Mouse (Mus musculus) heart, postnatal 25 days (tissue): ENCODE results near the gene Plekhg1. TPM values are rescaled to one million over a fixed set of nuclear protein-coding genes. Genes with fewer than 3 reads are reported as not detected.

Experiments
- DNase-seq: peaks from one replicate; pipeline ENCODE4 v3.0.0; 2022; ENCODE audit warnings: low spot score
- intact Hi-C: fragments of 180-260 bp; cut with DNase I; formaldehyde crosslinking; loops from one replicate; pipeline ENCODE4 v1.15.1; 2025
- total RNA-seq, 2 experiments: library from RNA; stranded (reverse); gene quantifications; 2 replicates each; pipeline ENCODE4 v1.2.3; 2021

Gene Plekhg1
- total RNA-seq, 2 experiments from 2014 or later, result 9.0 to 9.6 TPM

GRCm38 (mm10) chr10:3939895-3940595 is 199.9 kb downstream of the Plekhg1 start:
- DNase-seq, result no peak
- intact Hi-C loops, result loop anchor here (2.0 to 5.0 kb wide), 4 partner anchors 133 to 608 kb away; no protein-coding TSS in a partner anchor

- DNase-seq, result no peak
- intact Hi-C loops, result loop anchor here (2.0 to 5.0 kb wide), 4 partner anchors 134 to 608 kb away; no protein-coding TSS in a partner anchor
These were observed 200.4 kb downstream of the Plekhg1 start for GRCm38 (mm10) chr10:3940596-3940975.

DNA sequence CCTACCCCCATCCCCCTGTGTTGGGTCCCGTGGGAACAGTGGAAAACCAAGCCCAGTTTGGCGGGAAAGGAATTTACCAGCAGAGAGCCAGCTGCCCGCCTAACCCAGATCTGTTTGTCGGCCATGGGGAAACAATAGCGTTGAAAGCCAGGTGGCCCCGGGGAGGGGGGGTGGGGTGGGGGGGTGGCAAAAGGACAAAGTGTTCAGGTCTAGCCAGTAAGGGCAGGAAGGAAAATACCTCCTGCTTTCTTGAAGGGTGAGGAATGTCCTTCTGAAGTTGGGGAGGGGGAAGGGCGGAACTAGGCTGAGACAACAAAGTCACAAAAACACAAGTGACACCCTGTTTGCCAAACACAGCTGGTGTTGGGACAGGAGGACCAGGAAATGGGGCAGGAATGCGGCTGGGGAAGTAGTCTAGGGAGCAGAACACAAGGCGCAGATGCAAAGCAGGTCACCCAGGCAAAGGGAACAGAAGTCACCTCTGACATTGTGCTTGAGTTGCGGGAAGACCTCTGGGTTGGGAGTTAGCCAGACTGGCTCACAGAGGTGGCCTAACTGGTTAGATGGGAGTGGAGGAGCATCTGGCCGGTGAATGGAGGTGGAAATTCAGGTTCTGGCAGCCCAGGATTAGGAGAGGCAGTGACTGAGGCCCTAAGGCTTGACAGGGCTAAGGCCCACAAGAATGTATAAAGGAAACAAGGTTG is 201.0 kb downstream of the Plekhg1 start:
- intact Hi-C loops, result loop anchor here (2.0 to 5.0 kb wide), 4 partner anchors 134 to 609 kb away; no protein-coding TSS in a partner anchor
- peak; percentile 51 for DNase-seq

- intact Hi-C loops, result loop anchor here (2.0 to 5.0 kb wide), 5 partner anchors 107 to 610 kb away; partner anchors contain the start of gene Plekhg1
- DNase-seq, result no peak
These were observed 202.1 kb downstream of the Plekhg1 start for GRCm38 (mm10) chr10:3942289-3942688.

- no peak for DNase-seq
- intact Hi-C loops, result loop anchor here (1.0 to 5.0 kb wide), 7 partner anchors 109 to 611 kb away; partner anchors contain the start of gene Plekhg1
These were observed 203.6 kb downstream of the Plekhg1 start for GRCm38 (mm10) chr10:3943492-3944395.

- no peak for DNase-seq
- intact Hi-C loops, result no loop called here
These were observed 206.7 kb downstream of the Plekhg1 start for GRCm38 (mm10) chr10:3946871-3947270.

DNA sequence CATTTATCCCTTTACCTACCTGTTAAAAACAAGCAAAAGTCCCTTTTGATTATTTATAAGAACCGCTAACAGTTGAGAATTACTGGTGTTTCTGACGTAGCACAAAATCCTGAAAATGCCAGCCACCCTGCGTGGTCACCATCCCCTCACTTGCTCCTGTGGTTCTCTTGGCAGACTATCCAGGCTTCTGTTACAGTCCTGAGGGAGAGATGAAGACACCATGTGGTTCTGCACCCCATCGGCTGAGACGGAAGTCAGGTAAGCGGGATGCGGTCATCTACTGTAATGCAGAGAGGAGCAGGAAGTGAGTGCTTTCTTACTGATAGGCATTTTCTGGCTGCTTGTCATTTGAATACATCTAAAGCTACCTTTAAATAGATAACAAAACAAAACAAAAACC is 207.2 kb downstream of the Plekhg1 start:
- intact Hi-C loops, result no loop called here
- no peak for DNase-seq

GRCm38 (mm10) chr10:3949306-3949705 is 209.1 kb downstream of the Plekhg1 start:
- no peak for DNase-seq
- intact Hi-C loops, result no loop called here

GRCm38 (mm10) chr10:3956471-3956870 is 216.3 kb downstream of the Plekhg1 start:
- DNase-seq, result no peak
- intact Hi-C loops, result no loop called here

- DNase-seq, result no peak
- intact Hi-C loops, result no loop called here
These were observed 218.4 kb downstream of the Plekhg1 start for GRCm38 (mm10) chr10:3958591-3958990.

GRCm38 (mm10) chr10:3969026-3969425 is 228.9 kb downstream of the Plekhg1 start:
- DNase-seq, result no peak
- intact Hi-C loops, result no loop called here

GRCm38 (mm10) chr10:3972237-3972636 is 232.1 kb downstream of the Plekhg1 start:
- intact Hi-C loops, result no loop called here
- DNase-seq, result no peak

GRCm38 (mm10) chr10:3972981-3973588 is 232.9 kb downstream of the Plekhg1 start, which contains the start of gene Mthfd1l:
Gene Mthfd1l, plus strand, starts transcription at chr10:3973118.
- DNase-seq, result peak; percentile 76
- intact Hi-C loops, result no loop called here

DNA sequence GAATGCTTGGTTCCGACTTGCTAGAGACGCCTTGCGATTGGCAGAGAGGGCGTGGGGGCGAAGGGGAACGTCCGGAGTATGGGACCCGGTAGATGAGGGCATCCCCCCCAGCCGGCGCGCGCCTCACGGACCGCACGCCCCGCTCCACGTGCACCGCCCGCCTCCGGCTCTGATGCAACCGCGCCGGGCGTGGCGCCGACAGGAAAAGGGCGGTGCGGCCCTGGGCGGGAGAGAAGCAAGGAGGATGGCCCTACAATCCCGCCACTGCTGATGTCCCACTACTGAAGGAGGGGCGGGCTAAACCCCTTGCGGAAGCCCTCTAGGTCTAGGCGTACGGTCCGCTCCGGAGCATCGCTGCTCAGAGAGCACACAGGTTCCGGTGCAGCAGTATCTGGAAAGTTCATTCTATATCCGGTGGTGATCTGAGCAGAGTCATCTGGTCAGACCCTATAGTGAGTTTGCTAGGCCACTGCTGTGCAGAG is 233.5 kb downstream of the Plekhg1 start:
- peak; percentile 86 for DNase-seq
- intact Hi-C loops, result no loop called here

GRCm38 (mm10) chr10:3974380-3974779 is 234.2 kb downstream of the Plekhg1 start:
- intact Hi-C loops, result no loop called here
- DNase-seq, result no peak

DNA sequence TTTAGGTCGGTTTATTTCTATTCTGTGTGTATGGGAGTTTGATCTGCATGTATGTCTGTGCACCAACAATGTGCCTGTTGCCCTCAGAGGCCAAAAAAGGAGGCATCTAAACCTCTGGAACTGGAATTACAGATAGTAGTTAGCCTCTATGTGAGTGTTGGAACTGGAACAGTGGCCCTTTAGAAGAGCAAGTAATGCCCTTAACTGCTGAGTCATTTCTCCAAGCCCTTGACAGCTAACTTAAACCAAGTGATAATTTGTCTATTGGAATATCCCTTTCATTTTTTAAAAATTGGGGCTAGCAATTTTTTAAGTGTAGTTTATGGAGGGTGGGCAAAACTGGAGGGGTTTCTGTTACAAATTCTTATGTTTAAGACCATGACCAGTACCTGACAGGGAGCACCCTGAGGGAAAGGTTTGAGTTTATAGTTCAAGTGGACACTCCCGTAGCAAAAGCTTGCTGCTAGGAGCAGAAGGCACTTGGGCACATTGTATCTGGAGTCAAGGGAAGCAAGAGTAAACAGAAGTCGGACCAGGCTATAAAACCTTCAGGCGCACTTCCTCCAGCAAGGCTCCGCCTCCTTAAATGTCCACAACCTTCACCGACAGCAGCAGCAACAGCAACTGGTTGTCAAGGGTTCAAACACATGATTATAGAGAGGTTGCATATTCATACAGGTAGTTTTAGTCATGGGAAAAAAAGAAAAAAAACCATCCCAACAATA is 235.9 kb downstream of the Plekhg1 start:
- intact Hi-C loops, result no loop called here

DNA sequence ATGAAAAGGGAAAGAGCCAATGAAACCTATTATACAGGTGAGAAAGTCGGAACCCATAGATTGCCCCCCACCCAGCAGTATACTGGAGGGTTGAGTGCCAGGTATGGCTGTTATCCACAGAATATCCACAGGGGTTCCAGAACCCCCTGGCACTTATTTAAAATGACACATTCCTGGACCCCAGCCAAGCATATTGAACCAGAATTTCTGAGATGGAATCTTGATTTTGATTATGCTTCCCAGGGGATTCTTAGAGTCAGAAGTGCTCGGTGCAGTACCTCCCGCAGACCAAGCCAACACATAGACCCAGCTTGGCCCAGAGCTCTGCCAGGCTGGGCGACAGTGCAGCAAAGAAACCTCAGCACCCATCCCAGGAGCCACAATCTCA is 236.5 kb downstream of the Plekhg1 start:
- DNase-seq, result no peak
- intact Hi-C loops, result no loop called here

More for the DNA sequence above, 235.9 kb downstream of the Plekhg1 start:
- DNase-seq, result no peak

- intact Hi-C loops, result no loop called here
- DNase-seq, result no peak
These were observed 238.2 kb downstream of the Plekhg1 start for GRCm38 (mm10) chr10:3978326-3978725.
